Mouse (Mus musculus) heart, postnatal 36 days (tissue): ENCODE measurements around the gene Tmpo. TPM values are rescaled to one million over a fixed set of nuclear protein-coding genes. Genes with fewer than 3 reads are reported as not detected.

Experiments used
- DNase-seq, 2 experiments: peaks; one replicate each; pipeline ENCODE4 v3.0.0; 2021 to 2022
- intact Hi-C: fragments of 180-260 bp; cut with DNase I; formaldehyde crosslinking; loops from one replicate; pipeline ENCODE4 v1.15.1; 2025
- total RNA-seq, 2 experiments: library from RNA; stranded (reverse); gene quantifications; 2 replicates each; pipeline ENCODE4 v1.2.3; 2021

The Tmpo gene
- total RNA-seq = 10 to 100 TPM; 37.8 to 46.3 TPM

DNA sequence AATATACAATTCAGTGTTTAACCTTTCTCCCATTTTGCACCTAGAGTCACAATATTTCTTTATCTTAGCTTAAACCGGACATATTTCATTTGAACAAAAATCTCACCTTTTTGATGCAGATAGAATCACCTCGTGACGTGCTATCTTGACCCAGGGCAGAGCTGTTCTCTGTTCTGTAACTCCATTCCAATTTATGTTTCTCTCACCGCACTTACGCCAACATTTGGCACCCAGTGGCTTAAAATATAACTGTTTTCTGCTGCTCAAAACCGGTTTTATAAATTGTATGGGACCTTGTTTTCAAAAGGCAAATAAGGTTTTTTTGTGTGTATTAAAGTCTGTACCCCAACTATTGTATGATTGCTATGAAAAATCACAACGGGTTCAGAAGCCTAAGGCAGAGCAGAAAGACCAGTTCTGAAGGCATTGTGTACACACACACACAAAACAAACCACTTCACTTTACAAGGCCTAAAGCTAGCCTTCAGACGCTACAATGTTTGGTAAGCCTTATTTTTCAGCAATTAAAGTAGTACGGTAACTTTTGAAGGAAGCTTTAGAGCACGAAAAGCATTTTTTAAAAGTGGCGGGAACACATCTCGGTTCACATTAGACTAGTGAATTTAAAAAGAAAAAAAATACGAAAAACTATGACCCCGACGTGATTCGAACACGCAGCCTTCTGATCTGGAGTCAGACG is at the start of gene Tmpo:
Gene Tmpo, minus strand, starts transcription at position 555 of the 700 bp plus-strand sequence.
- intact Hi-C loops = loop anchor here (1.0 kb wide), 1 partner anchor 10 kb away; no protein-coding TSS in a partner anchor
- DNase-seq = no peak

DNA sequence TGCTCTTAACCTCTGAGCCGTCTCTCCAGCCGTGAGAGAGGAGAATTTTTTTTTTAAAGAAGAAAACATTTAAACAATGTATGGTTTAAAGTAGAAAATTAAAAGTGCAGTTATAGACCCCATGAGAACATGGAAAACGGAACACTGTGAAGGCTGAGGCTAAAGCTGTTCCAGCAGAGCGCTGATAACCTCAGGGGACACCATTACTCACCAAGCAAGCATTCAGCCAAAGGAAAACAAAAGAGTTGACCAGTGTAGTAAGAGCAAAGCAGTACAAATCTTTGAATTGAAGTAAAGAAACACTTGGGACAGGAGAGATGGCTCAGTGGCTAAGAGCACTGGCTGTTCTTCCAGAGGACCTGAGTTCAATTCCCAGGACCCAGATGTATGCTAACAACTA is 49.3 kb upstream of the Tmpo start:
- peak in 1 of 2 experiments; percentile 38 for DNase-seq
- intact Hi-C loops = loop anchor here (10.0 kb wide), 1 partner anchor 506 kb away; no protein-coding TSS in a partner anchor

DNA sequence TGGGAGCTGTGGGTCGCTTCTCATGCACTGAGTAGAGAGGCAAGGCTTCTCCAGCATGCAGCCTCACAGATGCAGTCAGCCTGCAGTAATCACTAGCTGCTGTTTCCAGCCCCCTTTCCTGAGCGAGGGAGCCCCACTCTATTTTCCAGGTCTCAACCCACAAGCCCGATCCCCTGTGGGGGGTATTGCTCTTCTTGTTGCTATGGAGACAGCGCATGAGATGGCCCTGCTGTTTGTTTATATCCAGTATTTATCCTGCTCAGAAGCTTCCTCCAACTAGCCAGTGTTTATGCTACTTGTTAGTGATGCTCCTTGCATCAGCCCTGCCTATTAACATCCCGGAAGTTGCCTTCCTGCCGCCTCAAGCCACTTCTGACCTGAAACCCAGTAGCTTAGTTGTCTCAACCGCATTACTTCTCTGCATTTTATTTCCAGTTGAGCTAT is 48.4 kb upstream of the Tmpo start:
- intact Hi-C loops = loop anchor here (2.0 kb wide), 1 partner anchor 25 kb away; no protein-coding TSS in a partner anchor

GRCm38 (mm10) chr10:91228924-91229517 is 47.9 kb upstream of the Tmpo start:
- intact Hi-C loops = loop anchor here (2.0 kb wide), 1 partner anchor 24 kb away; no protein-coding TSS in a partner anchor
- no peak for DNase-seq

More for the DNA sequence above, 48.4 kb upstream of the Tmpo start:
- DNase-seq = no peak

GRCm38 (mm10) chr10:91227034-91227433 is 45.9 kb upstream of the Tmpo start:
- DNase-seq = no peak
- intact Hi-C loops = no loop called here

DNA sequence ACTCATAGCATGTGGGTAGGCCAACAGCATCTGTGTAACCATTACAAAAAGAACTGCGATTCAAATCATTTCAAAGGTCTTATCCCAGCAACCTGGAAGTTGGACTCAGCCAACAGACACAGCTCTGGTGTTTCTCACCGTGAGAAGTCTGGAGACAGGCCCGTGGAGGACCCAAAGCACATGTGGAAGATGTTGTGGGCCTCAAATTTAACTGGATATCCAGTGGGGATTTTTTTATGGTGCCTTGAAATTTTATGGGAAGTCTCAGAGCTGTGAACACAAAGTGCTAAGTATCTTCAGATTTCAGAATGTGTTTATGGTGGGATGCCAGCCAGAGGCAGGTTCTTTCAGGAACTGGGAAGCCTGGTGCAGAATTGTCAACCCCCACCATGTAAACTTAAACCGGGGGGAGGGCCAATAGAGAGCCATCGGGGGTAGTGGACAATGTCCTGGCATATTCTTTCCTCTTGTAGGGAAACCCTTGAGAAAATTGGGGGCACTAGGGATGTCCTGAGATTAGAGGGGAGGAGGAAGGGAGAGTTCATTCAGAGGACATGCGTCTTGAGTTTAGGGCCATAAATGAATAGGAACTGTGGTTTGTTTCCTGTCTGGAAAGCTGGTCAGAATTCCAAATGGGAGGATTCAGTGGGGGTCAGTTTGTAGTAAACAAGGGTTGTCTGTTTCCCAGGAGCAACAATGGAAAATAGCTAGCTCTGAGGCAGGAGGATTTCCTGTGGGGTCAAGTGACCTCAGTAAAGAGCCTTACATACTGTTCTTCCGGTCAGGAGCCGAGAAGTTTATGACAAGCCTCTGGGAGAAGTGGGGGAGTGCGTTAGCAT is 41.5 kb upstream of the Tmpo start:
- intact Hi-C loops = no loop called here
- no peak for DNase-seq

GRCm38 (mm10) chr10:91208899-91209667 is 28.0 kb upstream of the Tmpo start:
- DNase-seq = no peak
- intact Hi-C loops = no loop called here

- intact Hi-C loops = no loop called here
- DNase-seq = peak in 1 of 2 experiments; percentile 38
Observed at GRCm38 (mm10) chr10:91208461-91208860, 27.3 kb upstream of the Tmpo start.

GRCm38 (mm10) chr10:91207275-91207674 is 26.2 kb upstream of the Tmpo start:
- no peak for DNase-seq
- intact Hi-C loops = no loop called here

- DNase-seq = no peak
- intact Hi-C loops = loop anchor here (2.0 kb wide), 1 partner anchor 23 kb away; no protein-coding TSS in a partner anchor
Observed at GRCm38 (mm10) chr10:91205632-91206031, 24.5 kb upstream of the Tmpo start.

GRCm38 (mm10) chr10:91200581-91200980 is 19.5 kb upstream of the Tmpo start:
- intact Hi-C loops = no loop called here
- no peak for DNase-seq

- intact Hi-C loops = no loop called here
Observed at GRCm38 (mm10) chr10:91199238-91199780, 18.2 kb upstream of the Tmpo start.

DNA sequence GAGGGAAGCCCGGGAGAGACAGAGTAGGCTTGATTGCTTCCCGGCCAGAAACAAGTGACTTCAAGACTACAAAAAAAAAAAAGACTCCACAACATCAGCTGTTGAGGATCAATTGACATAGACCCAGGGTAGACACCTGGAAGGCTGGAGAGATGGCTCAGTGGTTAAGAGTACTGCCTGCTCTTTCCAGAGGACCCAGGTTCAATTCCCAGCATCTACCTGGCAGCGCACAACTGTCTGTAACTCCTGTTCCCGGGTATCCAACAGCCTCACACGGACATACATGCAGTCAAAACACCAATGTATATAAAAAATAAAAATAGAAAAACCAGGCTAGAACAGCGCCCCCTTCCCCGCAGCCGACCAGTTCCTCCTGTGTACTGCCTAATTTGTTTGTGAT is 16.6 kb upstream of the Tmpo start:
- intact Hi-C loops = no loop called here
- no peak for DNase-seq

More at GRCm38 (mm10) chr10:91199238-91199780, 18.2 kb upstream of the Tmpo start:
- DNase-seq = no peak

DNA sequence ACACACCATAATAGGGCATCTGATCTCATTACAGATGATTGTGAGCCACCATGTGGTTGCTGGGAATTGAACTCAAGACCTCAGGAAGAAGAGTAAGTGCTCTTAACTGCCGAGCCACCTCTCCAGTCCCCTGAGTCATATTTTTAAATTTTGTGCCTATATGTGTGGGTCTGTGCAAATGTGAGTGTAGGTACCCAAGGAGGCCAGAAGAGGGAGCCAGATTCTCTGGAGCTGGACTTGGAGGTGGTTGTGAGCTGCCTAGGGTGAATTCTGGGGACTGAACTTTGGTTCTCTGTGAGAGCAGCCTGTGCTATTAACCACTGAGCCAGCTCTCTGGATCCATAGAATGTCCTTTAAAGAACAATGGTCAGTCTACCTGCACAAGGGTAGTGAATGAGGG is 15.7 kb upstream of the Tmpo start:
- no peak for DNase-seq
- intact Hi-C loops = no loop called here

DNA sequence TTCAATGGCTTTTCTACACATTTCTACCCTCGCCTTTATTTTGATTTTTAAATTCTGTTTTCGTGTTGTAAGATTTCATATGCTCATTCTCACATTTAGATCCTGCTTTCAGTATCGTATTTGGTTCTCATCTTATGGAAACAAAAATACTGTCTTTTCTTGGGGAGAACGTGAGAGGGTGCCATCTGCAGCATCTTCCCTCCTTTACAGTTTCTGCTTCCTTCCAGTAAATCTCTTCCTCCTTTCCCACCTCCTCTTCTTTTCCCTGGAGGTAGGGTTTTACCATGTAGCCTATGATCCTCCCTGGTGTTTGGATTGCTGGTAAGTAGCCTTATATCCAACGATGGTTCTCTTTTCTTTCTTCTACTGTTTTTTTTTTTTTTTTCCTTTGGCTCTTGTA is 14.6 kb upstream of the Tmpo start:
- DNase-seq = no peak
- intact Hi-C loops = no loop called here

DNA sequence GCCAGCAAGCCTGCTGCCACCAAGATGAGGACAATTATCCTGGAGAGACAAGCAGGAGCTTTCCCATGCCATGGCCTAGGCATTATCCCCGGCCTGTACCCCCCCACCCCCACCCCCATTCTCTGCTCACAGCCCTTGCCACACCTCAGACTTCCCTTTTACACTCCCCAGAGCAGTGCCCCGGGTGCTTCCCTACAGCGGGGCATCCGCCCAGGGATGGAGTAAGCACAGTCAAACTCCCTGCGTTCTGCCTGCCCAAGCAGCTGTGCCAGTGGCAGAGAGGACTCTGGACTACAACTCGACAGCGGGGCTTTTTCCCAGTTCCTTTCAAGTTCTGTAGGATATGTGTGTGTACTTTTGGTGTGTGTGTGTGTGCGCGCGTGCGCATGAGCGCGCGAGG is 14.0 kb upstream of the Tmpo start:
- intact Hi-C loops = no loop called here
- DNase-seq = no peak

DNA sequence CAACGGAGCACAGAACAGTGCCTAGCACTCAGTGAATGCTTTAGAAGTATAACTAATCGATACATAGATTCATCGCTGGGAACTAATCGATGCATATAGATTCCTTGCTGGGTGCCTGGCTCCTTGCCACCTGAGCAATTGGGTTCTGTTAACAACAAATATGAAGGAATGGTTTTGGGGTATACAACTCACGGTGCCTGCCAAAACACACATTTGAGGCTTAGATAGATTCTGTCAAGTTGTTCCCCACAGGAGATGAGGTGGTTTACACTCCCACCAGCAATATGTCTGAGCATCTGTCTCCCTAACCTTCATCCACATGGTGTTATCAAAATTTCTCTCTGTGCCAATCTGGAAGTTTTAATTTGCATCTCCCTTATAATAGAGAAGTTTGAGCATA is 10.7 kb upstream of the Tmpo start:
- intact Hi-C loops = no loop called here
- DNase-seq = no peak

DNA sequence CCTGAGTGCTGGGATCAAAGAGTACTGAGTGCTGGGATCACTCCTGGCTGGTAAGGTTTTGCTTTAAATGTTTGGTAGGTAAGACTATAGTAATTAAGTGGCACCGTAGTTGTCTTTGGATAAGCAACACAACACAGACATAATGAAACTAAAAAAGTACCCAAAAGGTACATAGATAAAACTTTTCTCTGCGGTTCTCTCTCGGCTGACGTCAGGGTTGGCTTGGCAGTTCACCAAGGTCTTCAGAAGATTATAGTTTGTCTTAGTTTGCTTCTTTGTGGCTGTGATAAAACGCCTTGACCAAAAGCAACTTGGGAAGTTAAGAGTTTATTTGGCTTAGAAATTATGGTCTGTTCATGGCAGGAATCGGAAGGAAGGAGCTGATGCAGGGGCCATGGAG is 8.4 kb upstream of the Tmpo start:
- no peak for DNase-seq
- intact Hi-C loops = loop anchor here (5.0 kb wide), 1 partner anchor 48 kb away; no protein-coding TSS in a partner anchor

DNA sequence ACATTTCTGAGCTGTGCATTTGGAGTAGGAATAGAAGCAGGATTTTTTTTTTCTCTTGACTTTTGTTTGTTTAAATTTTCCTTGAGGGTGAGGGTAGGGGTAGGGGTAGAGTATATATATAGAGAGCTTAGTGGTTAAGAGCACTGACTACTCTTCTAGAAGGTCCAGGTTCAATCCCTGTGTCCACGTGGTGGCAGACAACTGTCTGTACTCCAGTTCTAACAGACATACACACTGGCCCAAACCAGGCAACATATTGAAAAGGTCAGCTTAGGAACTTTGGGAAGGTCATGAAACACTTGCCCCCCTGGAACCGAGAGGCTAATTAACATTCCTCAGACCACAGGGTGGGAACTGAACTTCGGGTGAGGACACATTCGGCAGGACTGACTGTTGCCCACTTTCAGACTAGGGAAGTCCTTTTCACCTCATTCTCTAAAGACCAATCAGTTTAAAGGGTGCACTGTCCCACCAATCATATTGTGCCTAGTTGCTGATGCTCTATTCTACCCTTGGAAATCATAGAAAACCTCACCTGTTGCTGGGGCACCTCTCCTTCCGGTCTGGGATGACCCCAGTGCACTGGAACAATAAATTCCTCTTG is 7.7 kb upstream of the Tmpo start:
- intact Hi-C loops = loop anchor here (1.0 to 5.0 kb wide), 2 partner anchors 18 to 49 kb away; no protein-coding TSS in a partner anchor
- no peak for DNase-seq
